Mouse (Mus musculus) lung, embryonic 16.5 days (tissue): ENCODE measurements around the gene Kncn. TPM values are rescaled to one million over a fixed set of nuclear protein-coding genes. Genes with fewer than 3 reads are reported as not detected.

Source experiments
- ATAC-seq: fragments of 200-750 bp; cut with Nextera tagmentation; 2 replicates; pipeline ENCODE4 v1.8.0; 2017; ENCODE audit warnings: low read depth, mild to moderate bottlenecking, moderate library complexity
- H3K27ac ChIP-seq: fragments of 300-500 bp; sonication (generic); 2 replicates; pipeline ENCODE4 v1.5.1; 2014; ENCODE audit warnings: mild to moderate bottlenecking, control low read depth, low read length
- H3K27me3 ChIP-seq: fragments of 300-500 bp; sonication (generic); 2 replicates; pipeline ENCODE4 v1.6.1; 2014; ENCODE audit warnings: low read depth, low read length, mixed read lengths; ENCODE audit not compliant: control insufficient read depth, insufficient read depth
- H3K36me3 ChIP-seq: fragments of 300-500 bp; sonication (generic); 2 replicates; pipeline ENCODE4 v1.6.1; 2014; ENCODE audit warnings: low read length; ENCODE audit not compliant: control insufficient read depth, insufficient read depth
- H3K4me1 ChIP-seq: fragments of 300-500 bp; sonication (generic); replicated peaks from 2 replicates; pipeline ENCODE4 v1.6.1; 2014; ENCODE audit warnings: low read length, mixed read lengths; ENCODE audit not compliant: control insufficient read depth, insufficient read depth
- H3K4me2 ChIP-seq: fragments of 300-500 bp; sonication (generic); 2 replicates; pipeline ENCODE4 v1.6.1; 2014; ENCODE audit warnings: low read depth, low read length, control low read depth
- H3K4me3 ChIP-seq: fragments of 300-500 bp; sonication (generic); 2 replicates; pipeline ENCODE4 v1.5.1; 2014; ENCODE audit warnings: mild to moderate bottlenecking, low read length, control low read depth
- H3K9ac ChIP-seq: fragments of 300-500 bp; sonication (generic); 2 replicates; pipeline ENCODE4 v1.6.1; 2014; ENCODE audit warnings: low read length, control low read depth
- H3K9me3 ChIP-seq: fragments of 300-500 bp; sonication (generic); 2 replicates; pipeline ENCODE4 v1.6.1; 2016; ENCODE audit warnings: low read length; ENCODE audit not compliant: control insufficient read depth
- WGBS: fragments of 180-500 bp; shearing (Covaris S2); extraction: QIAGEN DNeasy Blood & Tissue Kit; methylation state at CpG from one replicate; pipeline ENCODE4 v1.1.7; 2014; 5-methylcytosine and 5-hydroxymethylcytosine counted together
- polyA plus RNA-seq: library from polyadenylated mRNA; unstranded; fragments of >200 nt; fragmentation: Nextera tagmentation; extraction: Ambion mirVana; gene quantifications from 2 replicates; pipeline ENCODE4 v1.2.1, GENCODE M21; 2015

Gene Kncn
- polyA plus RNA-seq, 1 experiment from 2014 or later = not detected

GRCm38 (mm10) chr4:115937061-115937976 lies 53.1 kb downstream of the Kncn start:
- no peak overlapping the region for H3K27ac ChIP-seq
- H3K9ac ChIP-seq = no peak overlapping the region
- no peak overlapping the region for H3K4me2 ChIP-seq
- H3K36me3 ChIP-seq = no peaks in the 10 kb centered on the region
- no peak overlapping the region for H3K4me3 ChIP-seq
- peaks cover 96% of the 10 kb centered on the region for H3K27me3 ChIP-seq
- H3K9me3 ChIP-seq = no peaks in the 10 kb centered on the region
- 10% methylated on average over 19 of the region's 19 CpGs for WGBS
- peaks cover 7% of the 10 kb centered on the region for H3K4me1 ChIP-seq
- ATAC-seq = no peak

- no peak for ATAC-seq
- H3K4me2 ChIP-seq = no peak overlapping the region; the same call in 1 of the 2 replicates
Measured at GRCm38 (mm10) chr4:115938276-115939160, 54.3 kb downstream of the Kncn start.

More at GRCm38 (mm10) chr4:115938276-115939160, 54.3 kb downstream of the Kncn start:
- Histone ChIP-seq H3K4me3 (no peak overlapping the region), H3K9me3 (no peaks in the 10 kb centered on the region), H3K27ac (no peak overlapping the region), H3K9ac (no peak overlapping the region), H3K27me3 (peaks cover 96% of the 10 kb centered on the region), H3K36me3 (no peaks in the 10 kb centered on the region), H3K4me1 (peaks cover 7% of the 10 kb centered on the region)
- WGBS = 3% methylated on average over 37 of the region's 37 CpGs

Other genes starting within 250 kb of the Kncn start
- 27.5 and 32.9 TPM in 2 replicates for gene Cyp4b1, start 236.7 kb upstream of the Kncn start, polyA plus RNA-seq
- gene Efcab14, start 146.7 kb upstream of the Kncn start, polyA plus RNA-seq = 32.4 and 36.9 TPM in 2 replicates
- gene Tex38, start 103.4 kb upstream of the Kncn start, polyA plus RNA-seq = 0.19 TPM in 1 of 2 replicates, not detected in the other
- gene Atpaf1, start 99.6 kb upstream of the Kncn start, polyA plus RNA-seq = 38.6 and 45.1 TPM in 2 replicates
- 14.2 and 15.6 TPM in 2 replicates for gene Mob3c, start 56.3 kb upstream of the Kncn start, polyA plus RNA-seq
- gene Mknk1, start 45.2 kb upstream of the Kncn start, polyA plus RNA-seq = 28.1 and 30.1 TPM in 2 replicates
- gene 6430628N08Rik, start 6.3 kb downstream of the Kncn start, polyA plus RNA-seq = not detected in 2 replicates
- gene Dmbx1, start 55.5 kb downstream of the Kncn start, polyA plus RNA-seq = 0.06 and 0.08 TPM in 2 replicates
- 11.0 and 12.1 TPM in 2 replicates for gene Faah, start 133.5 kb downstream of the Kncn start, polyA plus RNA-seq
- gene Nsun4, start 169.5 kb downstream of the Kncn start, polyA plus RNA-seq = 25.9 and 28.2 TPM in 2 replicates
- 487 and 499 TPM in 2 replicates for gene Uqcrh, start 190.7 kb downstream of the Kncn start, polyA plus RNA-seq
- gene Lrrc41, start 190.9 kb downstream of the Kncn start, polyA plus RNA-seq = 68.9 and 70.9 TPM in 2 replicates
- gene Rad54l, start 239.3 kb downstream of the Kncn start, polyA plus RNA-seq = 30.5 and 31.3 TPM in 2 replicates
- gene Pomgnt1, start 239.4 kb downstream of the Kncn start, polyA plus RNA-seq = 56.2 and 59.1 TPM in 2 replicates